Mouse (Mus musculus) gastrocnemius, adult 2 months (tissue): Measurements from ENCODE around the gene Tmem209. TPM values are rescaled to one million over a fixed set of nuclear protein-coding genes. Genes with fewer than 3 reads are reported as not detected.

Source experiments
- DNase-seq: peaks from one replicate; pipeline ENCODE4 v3.0.0; 2022
- H3K27ac ChIP-seq: fragments of 200-600 bp; 2 replicates; pipeline ENCODE4 v1.8.1; 2022; ENCODE audit warnings: mild to moderate bottlenecking
- H3K4me3 ChIP-seq: fragments of 200-600 bp; 2 replicates; pipeline ENCODE4 v1.8.1; 2022; ENCODE audit warnings: mild to moderate bottlenecking, moderate library complexity
- CTCF ChIP-seq: fragments of 200-600 bp; IDR thresholded peaks from 2 replicates; pipeline ENCODE4 v1.8.1; 2022; ENCODE audit warnings: antibody characterized with exemption, mild to moderate bottlenecking, moderate library complexity
- intact Hi-C: fragments of 180-260 bp; cut with DNase I; formaldehyde crosslinking; loops from one replicate; pipeline ENCODE4 v1.15.1; 2025
- total RNA-seq, 2 experiments: library from RNA; stranded (reverse); gene quantifications; 2 replicates each; pipeline ENCODE4 v1.2.3; 2021

Gene Tmem209
- total RNA-seq, 2 experiments from 2014 or later, result 7.1 to 11.4 TPM

DNA sequence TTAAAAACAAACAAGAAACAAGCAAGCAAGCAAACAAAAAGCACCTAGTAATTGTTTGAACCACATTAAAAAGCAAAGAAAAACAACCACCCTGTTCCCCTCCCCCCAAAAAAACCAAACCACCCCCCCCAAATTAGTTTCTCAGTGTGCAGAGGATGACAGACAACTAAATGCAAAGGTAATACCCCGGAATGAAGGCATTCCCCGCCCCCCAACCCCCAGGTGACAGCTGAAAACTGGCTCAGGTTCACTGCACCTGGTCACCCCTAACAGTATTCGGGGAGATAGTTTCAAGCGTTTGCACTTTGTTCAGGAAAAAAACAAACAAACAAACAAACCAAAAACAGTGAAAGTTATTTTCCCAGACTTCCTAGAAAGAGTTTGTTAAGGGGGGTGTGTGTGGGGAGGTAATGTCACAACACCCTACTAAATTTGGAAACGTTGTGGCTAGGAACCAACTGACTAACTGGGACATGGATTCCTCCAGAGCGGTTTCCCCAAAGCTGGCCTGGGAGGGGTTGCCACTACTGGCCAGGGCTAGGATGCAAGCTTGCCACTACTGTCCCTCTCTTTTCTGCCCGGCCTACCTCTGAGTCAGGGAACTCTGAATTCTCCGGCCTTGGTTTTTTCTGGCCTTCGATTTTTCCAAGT is 38.2 kb upstream of the Tmem209 start:
- H3K4me3 ChIP-seq, result peak overlapping the region; percentile 49
- intact Hi-C loops, result no loop called here
- no peak overlapping the region for H3K27ac ChIP-seq
- no peak for TF ChIP-seq CTCF
- peak; percentile 71 for DNase-seq

DNA sequence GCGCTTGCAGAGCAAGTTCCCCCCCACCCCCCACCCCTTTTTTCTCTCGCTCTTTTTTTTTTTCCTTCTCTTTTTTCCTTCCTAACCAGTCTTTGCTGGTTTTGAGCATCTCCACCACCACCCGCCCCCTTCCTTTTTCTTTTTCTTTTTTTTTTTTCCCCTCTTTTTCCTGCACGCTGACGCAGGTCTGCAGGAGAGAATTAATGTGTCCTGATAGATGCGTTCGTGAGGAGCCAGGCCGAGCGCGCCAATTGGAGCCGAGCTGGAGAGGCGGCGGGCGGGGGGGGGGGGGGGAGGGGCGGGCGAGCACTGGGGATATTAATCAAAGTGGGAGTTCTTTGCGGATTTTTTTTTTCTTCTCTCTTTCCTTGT is 37.7 kb upstream of the Tmem209 start:
- no peak overlapping the region for H3K27ac ChIP-seq
- TF ChIP-seq CTCF, result no peak
- peak overlapping the region; percentile 49 for H3K4me3 ChIP-seq
- no peak for DNase-seq
- intact Hi-C loops, result no loop called here

DNA sequence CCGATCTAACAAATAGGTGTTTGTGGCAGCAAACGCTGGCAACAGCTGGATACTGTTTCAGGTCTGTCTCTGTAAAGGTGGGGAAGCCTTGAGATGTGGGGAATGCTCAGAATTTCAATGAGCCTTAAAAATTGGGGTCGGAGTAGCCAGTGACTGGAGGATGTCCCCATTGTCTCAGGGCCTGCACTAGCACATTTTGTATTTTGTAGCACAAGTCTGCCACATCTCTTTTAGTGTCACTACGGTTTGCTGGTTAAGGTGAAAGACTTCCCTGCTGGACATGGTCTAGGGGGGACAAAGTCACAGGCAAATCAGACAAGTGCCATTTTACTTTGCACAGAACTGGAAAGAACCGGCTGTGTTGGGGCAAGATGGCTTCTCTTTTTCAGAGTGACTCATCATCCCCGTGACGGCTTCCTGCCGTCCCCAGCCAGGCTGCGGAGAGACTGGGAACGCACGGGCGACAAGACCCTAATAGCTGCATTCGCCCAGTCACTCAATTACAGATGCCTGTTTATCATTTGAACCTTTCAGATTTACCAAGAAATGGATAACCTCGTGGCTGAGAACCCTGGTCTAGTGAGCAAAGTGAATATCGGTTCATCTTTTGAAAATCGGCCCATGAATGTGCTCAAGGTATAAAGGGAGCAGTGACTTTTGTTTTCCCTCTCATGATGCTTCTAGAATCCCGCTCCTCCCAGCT is 37.1 kb upstream of the Tmem209 start:
- intact Hi-C loops, result no loop called here
- TF ChIP-seq CTCF, result no peak
- H3K27ac ChIP-seq, result no peak overlapping the region
- H3K4me3 ChIP-seq, result peak overlapping the region; percentile 49
- DNase-seq, result no peak

DNA sequence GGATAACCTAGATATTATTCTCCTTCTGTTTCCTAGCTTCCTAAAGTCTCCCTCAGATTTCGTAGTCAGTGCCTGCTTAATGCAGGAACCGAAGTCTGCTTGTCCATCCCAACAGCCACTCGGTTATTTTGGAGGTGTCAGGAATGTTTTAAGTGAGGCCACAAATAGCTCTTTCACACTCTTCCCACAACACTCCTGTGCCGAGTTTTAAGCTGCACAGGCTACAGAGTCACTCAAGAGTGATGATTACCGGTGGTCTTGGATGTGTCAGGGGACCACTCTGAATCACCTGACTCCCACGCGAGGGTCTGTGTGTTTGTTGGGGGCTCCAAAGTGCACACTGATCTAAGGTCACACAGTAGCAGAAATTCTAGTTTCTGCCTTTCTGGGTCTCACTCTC is 36.1 kb upstream of the Tmem209 start:
- no peak for DNase-seq
- intact Hi-C loops, result no loop called here
- Histone ChIP-seq H3K4me3 (no peak overlapping the region), H3K27ac (no peak overlapping the region)
- no peak for TF ChIP-seq CTCF

DNA sequence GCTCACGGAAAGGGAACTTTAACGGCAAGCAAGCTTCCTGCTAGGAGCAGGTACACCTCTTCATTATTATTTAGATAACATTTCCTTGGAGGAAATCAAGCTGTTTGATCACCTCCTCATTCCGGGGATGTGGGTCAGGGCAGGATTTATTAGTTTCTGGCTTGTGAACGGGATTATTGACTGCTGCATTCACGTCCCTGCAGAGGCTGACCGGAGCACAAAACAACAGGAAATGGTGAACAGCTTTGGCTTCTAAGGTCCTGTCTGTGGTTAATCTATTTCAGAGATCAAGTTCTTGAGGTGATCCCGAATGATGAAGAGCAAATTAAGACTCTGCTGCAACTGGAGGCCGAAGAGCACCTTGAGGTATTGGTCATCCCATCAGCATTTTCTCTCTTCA is 34.3 kb upstream of the Tmem209 start:
- no peak overlapping the region for H3K27ac ChIP-seq
- no peak overlapping the region for H3K4me3 ChIP-seq
- TF ChIP-seq CTCF, result no peak
- intact Hi-C loops, result no loop called here
- DNase-seq, result no peak

DNA sequence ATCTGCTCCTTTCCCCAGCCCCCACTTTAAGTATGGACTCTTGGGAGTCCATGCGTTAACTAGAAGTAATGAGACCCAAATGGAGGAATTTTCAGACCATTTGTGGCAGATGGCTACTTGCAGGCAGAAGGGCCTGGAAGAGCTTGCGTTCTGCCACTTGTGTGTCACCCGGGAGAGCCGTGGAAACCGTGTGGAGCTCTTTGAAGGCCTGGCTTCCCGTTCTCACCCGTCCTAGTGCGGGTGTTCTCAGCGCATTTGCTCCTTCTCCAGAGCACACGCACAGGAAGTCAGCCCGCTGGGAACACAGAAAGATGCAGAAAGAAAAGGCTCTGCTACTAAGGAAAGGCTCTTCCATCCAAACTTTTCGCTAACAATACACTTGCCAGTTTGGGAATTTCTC is 33.5 kb upstream of the Tmem209 start:
- no peak for TF ChIP-seq CTCF
- Histone ChIP-seq H3K27ac (no peak overlapping the region), H3K4me3 (no peak overlapping the region)
- intact Hi-C loops, result no loop called here
- no peak for DNase-seq

DNA sequence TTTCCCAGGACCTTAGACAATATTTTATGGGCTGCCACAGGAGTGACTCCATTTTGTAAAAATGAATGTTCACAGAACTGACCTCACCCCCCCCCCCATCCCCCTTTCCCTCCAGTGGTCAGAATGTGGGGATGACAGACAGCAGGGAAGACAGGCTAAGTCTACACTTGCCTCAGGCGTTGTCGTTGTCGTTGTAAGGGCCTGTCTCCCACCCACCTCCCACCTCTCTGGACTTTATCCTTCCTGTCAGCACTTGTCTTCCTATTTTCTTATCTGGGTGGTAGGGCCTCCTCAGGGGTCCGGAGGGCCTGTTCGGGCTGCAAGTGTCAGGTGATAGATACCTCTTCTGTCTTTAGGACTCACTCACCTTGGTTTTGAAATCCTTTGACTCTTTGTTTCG is 32.7 kb upstream of the Tmem209 start:
- TF ChIP-seq CTCF, result no peak
- no peak overlapping the region for H3K4me3 ChIP-seq
- no peak overlapping the region for H3K27ac ChIP-seq
- DNase-seq, result no peak
- intact Hi-C loops, result no loop called here

DNA sequence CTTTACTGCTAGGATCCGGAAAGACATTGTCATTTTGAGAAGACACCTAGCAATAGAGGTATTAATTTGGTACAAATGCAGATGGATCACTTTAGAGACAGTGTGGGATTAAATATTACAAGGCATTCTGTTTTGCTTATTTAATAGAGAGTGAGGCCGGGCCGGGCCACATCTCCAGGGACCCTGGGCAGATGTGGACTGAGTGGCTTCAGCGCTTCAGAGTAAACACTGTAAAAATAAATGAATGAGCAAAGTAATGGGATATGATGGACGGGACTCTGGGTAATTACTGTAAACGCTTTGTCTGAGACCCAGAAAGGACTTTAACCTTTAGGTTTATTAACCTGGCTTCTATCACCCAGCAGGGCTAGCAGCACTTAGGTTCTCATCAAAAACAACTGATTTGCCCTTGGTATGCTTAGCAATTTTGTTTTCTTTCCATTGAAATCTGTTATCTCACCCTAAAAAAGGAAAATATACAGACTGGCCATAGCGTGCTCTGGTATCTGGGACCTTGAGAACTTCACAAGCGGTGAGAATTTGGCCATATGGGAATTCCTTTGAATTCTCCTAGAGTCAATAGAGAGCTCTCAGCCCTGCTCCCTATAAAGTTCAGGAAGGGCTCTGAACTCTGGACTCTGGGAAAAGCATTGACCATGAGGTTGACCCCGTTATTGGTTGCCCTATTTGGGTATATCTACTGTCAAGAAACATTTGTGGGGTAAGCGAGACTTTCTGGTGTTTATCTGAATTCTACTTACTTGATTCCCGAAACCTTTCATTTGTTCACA is 31.6 kb upstream of the Tmem209 start, which contains the start of gene Cpa2:
Gene Cpa2, plus strand, starts transcription at position 574 of the 791 bp plus-strand sequence.
- Histone ChIP-seq H3K4me3 (no peak within 1 kb of the TSS), H3K27ac (no peak within 1 kb of the TSS)
- DNase-seq, result no peak
- intact Hi-C loops, result no loop called here
- no peak for TF ChIP-seq CTCF

DNA sequence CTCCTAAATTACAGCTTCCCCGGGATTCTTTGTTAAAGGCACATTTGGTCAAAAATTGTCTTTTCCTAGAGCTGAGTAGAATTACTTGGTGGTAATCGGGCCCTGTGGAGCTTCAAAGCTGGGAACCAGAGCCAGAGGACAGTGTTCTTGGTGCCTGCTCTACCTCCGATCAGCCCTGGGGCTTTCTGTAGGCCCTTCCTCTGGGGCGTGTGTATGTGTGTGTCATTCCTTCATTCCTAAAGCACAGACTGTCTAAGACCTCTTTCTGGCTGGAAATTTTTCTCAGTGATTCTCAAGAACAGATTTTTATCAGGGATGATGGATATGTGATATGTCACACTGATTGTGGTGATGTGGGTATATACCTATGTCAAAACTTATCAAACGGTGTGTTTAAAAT is 29.2 kb upstream of the Tmem209 start:
- no peak overlapping the region for H3K27ac ChIP-seq

DNA sequence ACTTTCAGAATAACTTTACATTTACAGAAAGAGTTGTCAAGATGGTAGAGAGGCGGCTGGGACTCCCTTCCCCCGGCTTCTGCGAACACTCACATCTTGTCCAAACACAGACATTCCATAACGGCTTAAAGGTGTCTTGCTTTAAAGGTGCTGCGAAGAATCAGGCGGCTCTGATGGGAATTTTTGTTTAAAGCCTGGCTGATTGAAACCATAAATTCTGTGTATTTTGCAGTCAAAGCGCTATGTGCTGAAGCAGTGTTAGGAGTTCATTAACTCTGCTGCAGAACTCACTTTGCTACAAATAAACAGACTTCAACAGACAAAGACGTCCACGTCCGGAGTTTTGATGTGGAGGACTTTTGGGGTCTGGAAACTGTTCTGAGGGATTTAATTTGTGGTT is 28.7 kb upstream of the Tmem209 start:
- Histone ChIP-seq H3K27ac (no peak overlapping the region), H3K4me3 (no peak overlapping the region)
- no peak for DNase-seq
- intact Hi-C loops, result loop anchor here (10.0 kb wide), 1 partner anchor 497 kb away; no protein-coding TSS in a partner anchor
- no peak for TF ChIP-seq CTCF

More for the DNA sequence above, 29.2 kb upstream of the Tmem209 start:
- H3K4me3 ChIP-seq, result no peak overlapping the region
- intact Hi-C loops, result loop anchor here (10.0 kb wide), 1 partner anchor 496 kb away; no protein-coding TSS in a partner anchor
- no peak for DNase-seq
- no peak for TF ChIP-seq CTCF

DNA sequence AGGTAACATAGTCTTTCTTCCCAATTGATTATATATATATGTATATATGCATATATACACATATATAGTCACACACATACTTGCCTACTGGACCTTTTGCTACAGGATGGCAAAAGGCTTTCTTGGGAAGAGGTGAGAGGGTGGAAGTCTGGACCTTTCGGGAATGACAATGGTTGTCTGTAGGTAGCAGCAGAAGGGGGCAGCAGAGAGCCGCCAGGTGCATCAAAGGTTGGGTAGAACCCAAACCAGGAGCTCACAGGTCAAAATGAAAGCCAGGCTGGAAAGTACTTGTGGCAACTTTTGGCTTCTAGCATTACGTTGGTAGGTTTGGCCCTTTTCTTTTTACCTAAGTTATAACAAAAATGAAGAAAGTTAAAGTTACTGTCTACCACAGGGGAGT is 25.8 kb upstream of the Tmem209 start:
- DNase-seq, result peak; percentile 56
- no peak overlapping the region for H3K27ac ChIP-seq
- TF ChIP-seq CTCF, result peak; percentile 81
- H3K4me3 ChIP-seq, result no peak overlapping the region
- intact Hi-C loops, result loop anchor here (2.0 to 10.0 kb wide), 2 partner anchors 447 to 499 kb away; no protein-coding TSS in a partner anchor

DNA sequence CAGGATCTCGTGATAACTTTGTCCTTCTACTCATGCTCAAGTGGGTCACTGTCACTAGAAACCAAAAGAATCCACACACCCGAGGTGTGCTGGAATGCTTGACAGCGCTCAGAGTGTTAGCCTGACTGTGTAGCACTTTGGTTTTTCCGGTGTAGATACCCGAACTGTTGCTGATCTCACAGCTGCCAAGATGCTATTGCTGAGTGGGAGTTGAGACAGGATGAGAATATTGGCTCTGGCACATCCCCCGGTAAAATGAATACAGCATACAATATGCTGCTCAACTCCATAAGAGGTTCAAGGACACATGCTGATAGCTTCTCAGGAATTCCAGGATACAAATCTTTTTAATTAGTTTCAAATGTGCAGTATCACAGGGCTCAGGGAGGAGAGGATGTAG is 19.2 kb upstream of the Tmem209 start:
- TF ChIP-seq CTCF, result no peak
- no peak for DNase-seq
- Histone ChIP-seq H3K4me3 (no peak overlapping the region), H3K27ac (no peak overlapping the region)
- intact Hi-C loops, result no loop called here
